ENCODE assay signal across 10 mouse cellular contexts in genomic region chr6:39782618-39783017, GRCm38 (mm10). TPM values are rescaled to one million over a fixed set of nuclear protein-coding genes. Genes with fewer than 3 reads are reported as not detected.
DNase-seq lines count a peak whose midpoint lies in the region; ATAC-seq lines count a peak whose summit lies in the region.
"Had no signal": no experiment of that assay in that cellular context is flagged by ENCODE, and none has a peak within 500 bp of the region (broad histone marks: within the 10 kb centered on the region; RNA-seq: fewer than 3 reads in every experiment).

No protein-coding gene starts in this region.

- no peaks in the 10 kb centered on the region for H3K36me3 ChIP-seq in limb, embryonic 11.5 days (ENCODE audit: control insufficient read depth, insufficient read depth, low read length)
- no peaks in the 10 kb centered on the region for H3K36me3 ChIP-seq in limb, embryonic 10.5 days
- H3K36me3 ChIP-seq: hindbrain, embryonic 15.5 days; neural tube, embryonic 13.5 days had no signal

- 30% methylated on average over 3 of the region's 3 CpGs for WGBS in limb, embryonic 11.5 days
- 30% methylated on average over 3 of the region's 3 CpGs for WGBS in limb, embryonic 10.5 days

- intact Hi-C loops in heart, postnatal 10 days (cut with DNase I), result loop anchor here (5.0 to 10.0 kb wide), 3 partner anchors 115 to 578 kb away; partner anchors contain the start of gene Kdm7a

- no peaks in the 10 kb centered on the region for H3K9me3 ChIP-seq in limb, embryonic 11.5 days (ENCODE audit: control insufficient read depth, low read length)
- no peaks in the 10 kb centered on the region for H3K9me3 ChIP-seq in limb, embryonic 10.5 days (replicated peaks)
- H3K9me3 ChIP-seq: hindbrain, embryonic 15.5 days; neural tube, embryonic 13.5 days had no signal

- no peak overlapping the region for H3K4me3 ChIP-seq in limb, embryonic 11.5 days (ENCODE audit: low read depth, low read length)
- no peak overlapping the region for H3K4me3 ChIP-seq in limb, embryonic 10.5 days
- H3K4me3 ChIP-seq: hindbrain, embryonic 15.5 days; neural tube, embryonic 13.5 days had no signal

- peak; percentile 43 for DNase-seq in adrenal gland, postnatal 14 days
- DNase-seq in adrenal gland, postnatal 25 days, result no peak
- peak; percentile 38 for DNase-seq in limb, embryonic 11.5 days (ENCODE audit: low spot score)
- no peak for DNase-seq in limb, embryonic 10.5 days (ENCODE audit: low spot score)
- peak; percentile 29 for DNase-seq in T-cell, adult 2 months (ENCODE audit: low spot score)
- peak; percentile 43 to 71 for DNase-seq in heart, postnatal 10 days
- peak; percentile 73 for DNase-seq in retina, embryonic 14.5 days (ENCODE audit: low spot score)
- DNase-seq in frontal cortex, postnatal 10 days (ENCODE audit: low spot score in 2 of 2), result no peak

- H3K27ac ChIP-seq in limb, embryonic 11.5 days (replicated peaks; ENCODE audit: low read depth, low read length), result no peak overlapping the region
- H3K27ac ChIP-seq in limb, embryonic 10.5 days, result no peak overlapping the region
- H3K27ac ChIP-seq: hindbrain, embryonic 15.5 days; neural tube, embryonic 13.5 days had no signal

- H3K4me1 ChIP-seq in limb, embryonic 11.5 days (ENCODE audit: control insufficient read depth, insufficient read depth, low read length), result peaks cover 7% of the 10 kb centered on the region; the same call in 1 of the 2 replicates
- H3K4me1 ChIP-seq in limb, embryonic 10.5 days, result peaks cover 21% of the 10 kb centered on the region

- H3K4me2 ChIP-seq in limb, embryonic 11.5 days (ENCODE audit: low read depth, severe bottlenecking), result no peak overlapping the region
- H3K4me2 ChIP-seq: hindbrain, embryonic 15.5 days; neural tube, embryonic 13.5 days had no signal

- H3K9ac ChIP-seq in limb, embryonic 11.5 days (ENCODE audit: low read length), result no peak overlapping the region
- H3K9ac ChIP-seq: hindbrain, embryonic 15.5 days had no signal

- H3K27me3 ChIP-seq in limb, embryonic 11.5 days (ENCODE audit: control insufficient read depth, insufficient read depth, low read length), result no peaks in the 10 kb centered on the region
- no peaks in the 10 kb centered on the region for H3K27me3 ChIP-seq in limb, embryonic 10.5 days (ENCODE audit: low read depth, poor library complexity, severe bottlenecking)
- H3K27me3 ChIP-seq: hindbrain, embryonic 15.5 days; neural tube, embryonic 13.5 days had no signal

- ATAC-seq in limb, embryonic 11.5 days (ENCODE audit: insufficient number of reproducible peaks, low FRiP score, low TSS enrichment, low read depth), result no peak

RNA-seq across cellular contexts. Expression of gene Mrps33, which starts 28.2 kb away (rescaled TPM):
- total RNA-seq in adrenal gland, postnatal 14 days (2021), result 79.0 and 91.7 TPM in 2 replicates
- 71.2 and 76.7 TPM in 2 replicates for total RNA-seq in adrenal gland, postnatal 25 days (2021)
- 202 and 208 TPM in 2 replicates for polyA plus RNA-seq in limb, embryonic 11.5 days (2014; fragmentation: Nextera tagmentation; extraction: Ambion mirVana)
- polyA plus RNA-seq in limb, embryonic 10.5 days (2016; fragmentation: Nextera tagmentation; extraction: Ambion mirVana), result 186 and 192 TPM in 2 replicates
- total RNA-seq in heart, postnatal 10 days (2021), result 10 to 100 TPM; 88.1 to 88.4 TPM

RNA-seq across cellular contexts. Expression of gene Braf, which starts 57.4 kb away (rescaled TPM):
- total RNA-seq in adrenal gland, postnatal 14 days (2021), result 30.9 and 35.4 TPM in 2 replicates
- 35.1 and 43.4 TPM in 2 replicates for total RNA-seq in adrenal gland, postnatal 25 days (2021)
- polyA plus RNA-seq in limb, embryonic 11.5 days (2014; fragmentation: Nextera tagmentation; extraction: Ambion mirVana), result 17.2 and 19.5 TPM in 2 replicates
- polyA plus RNA-seq in limb, embryonic 10.5 days (2016; fragmentation: Nextera tagmentation; extraction: Ambion mirVana), result 16.0 and 19.9 TPM in 2 replicates
- total RNA-seq in heart, postnatal 10 days (2021), result 10 to 100 TPM; 19.7 to 24.6 TPM

Comparison
In these comparisons a context has a peak if more than half of its experiments do, and no peak if none do; other contexts are left out.
1. DNase-seq: peak in adrenal gland, postnatal 14 days (single experiment), limb, embryonic 11.5 days (single experiment), T-cell, adult 2 months (single experiment), heart, postnatal 10 days (2 of 2) and retina, embryonic 14.5 days (single experiment); none in adrenal gland, postnatal 25 days (single experiment), limb, embryonic 10.5 days (single experiment) and frontal cortex, postnatal 10 days (0 of 2).